Mouse (Mus musculus) spleen, postnatal 4 days (tissue): ENCODE data around the gene D730048I06Rik.
"Not testable (repeated sequence)": the region's sequence is repeated elsewhere in the genome, so short reads cannot be mapped to it uniquely, and the experiment has no call there.

Experiments used
- DNase-seq, 2 experiments: peaks; one replicate each; pipeline ENCODE4 v3.0.0; 2022; ENCODE audit warnings: low spot score in 2 of 2

D730048I06Rik gene

GRCm38 (mm10) chr9:35790001-35790400 lies at the start of gene D730048I06Rik, which contains the start of gene Gm27235:
TSS of gene D730048I06Rik (minus strand) at chr9:35790112.
TSS of gene Gm27235 (minus strand) at chr9:35790101.
- no peak for DNase-seq

GRCm38 (mm10) chr9:35817881-35818280 lies 28.0 kb upstream of the D730048I06Rik start:
- DNase-seq = not testable (repeated sequence)

- DNase-seq = no peak
Measured at GRCm38 (mm10) chr9:35798146-35798545, 8.2 kb upstream of the D730048I06Rik start.

- DNase-seq = no peak
Measured at GRCm38 (mm10) chr9:35778009-35778408, 11.9 kb downstream of the D730048I06Rik start, which contains the start of gene Gm17727. TSS of gene Gm17727 (minus strand) at chr9:35778109.

GRCm38 (mm10) chr9:35756843-35757242 lies 33.1 kb downstream of the D730048I06Rik start:
- DNase-seq = no peak

GRCm38 (mm10) chr9:35740749-35741148 lies 49.2 kb downstream of the D730048I06Rik start, which contains the start of gene Gm17677:
TSS of gene Gm17677 (plus strand) at chr9:35741049.
- DNase-seq = no peak
